Mouse (Mus musculus) heart, postnatal 0 days (tissue): ENCODE data around the gene Med19. TPM values are rescaled to one million over a fixed set of nuclear protein-coding genes. Genes with fewer than 3 reads are reported as not detected.

Experiments used
- ATAC-seq: fragments of 200-750 bp; cut with Nextera tagmentation; 2 replicates; pipeline ENCODE4 v1.8.0; 2017; ENCODE audit warnings: low read depth, moderate number of reproducible peaks, moderate library complexity; ENCODE audit not compliant: insufficient read depth
- DNase-seq: peaks from one replicate; pipeline ENCODE4 v3.0.0-alpha.2; 2016; ENCODE audit warnings: low spot score
- H3K27ac ChIP-seq: fragments of 300-500 bp; sonication (generic); 2 replicates; pipeline ENCODE4 v1.5.1; 2014; ENCODE audit warnings: low read depth, mild to moderate bottlenecking
- H3K27me3 ChIP-seq: fragments of 300-500 bp; sonication (generic); 2 replicates; pipeline ENCODE4 v1.6.1; 2014; ENCODE audit warnings: low read length, mixed read lengths; ENCODE audit not compliant: control insufficient read depth, insufficient read depth
- H3K36me3 ChIP-seq: fragments of 300-500 bp; sonication (generic); replicated peaks from 2 replicates; pipeline ENCODE4 v1.6.1; 2014; ENCODE audit warnings: low read length, mixed read lengths; ENCODE audit not compliant: control insufficient read depth, insufficient read depth
- H3K4me1 ChIP-seq: fragments of 300-500 bp; sonication (generic); 2 replicates; pipeline ENCODE4 v1.6.1; 2014; ENCODE audit warnings: antibody characterized with exemption; ENCODE audit not compliant: control insufficient read depth, insufficient read depth
- H3K4me2 ChIP-seq: fragments of 300-500 bp; sonication (generic); 2 replicates; pipeline ENCODE4 v1.6.1; 2014; ENCODE audit warnings: low read depth, mild to moderate bottlenecking, low read length, moderate library complexity
- H3K4me3 ChIP-seq: fragments of 300-500 bp; sonication (generic); 2 replicates; pipeline ENCODE4 v1.5.1; 2014; ENCODE audit warnings: low read depth, low read length
- H3K9ac ChIP-seq: fragments of 300-500 bp; sonication (generic); replicated peaks from 2 replicates; pipeline ENCODE4 v1.6.1; 2014; ENCODE audit warnings: low read depth, low read length, mixed read lengths
- H3K9me3 ChIP-seq: fragments of 300-500 bp; sonication (generic); replicated peaks from 2 replicates; pipeline ENCODE4 v1.6.1; 2016; ENCODE audit warnings: low read length; ENCODE audit not compliant: control insufficient read depth
- CTCF ChIP-seq: IDR thresholded peaks from 2 replicates; pipeline ENCODE4 v1.5.1; 2016; ENCODE audit warnings: antibody characterized with exemption, control low read depth, low read depth
- EP300 ChIP-seq: IDR thresholded peaks from 2 replicates; pipeline ENCODE4 v1.6.1; 2016; ENCODE audit warnings: antibody characterized with exemption, low read depth
- WGBS: fragments of 180-500 bp; shearing (Covaris S2); extraction: QIAGEN DNeasy Blood & Tissue Kit; methylation state at CpG from one replicate; pipeline ENCODE4 v1.1.7; 2014; 5-methylcytosine and 5-hydroxymethylcytosine counted together
- polyA plus RNA-seq: library from polyadenylated mRNA; unstranded; fragments of >200 nt; fragmentation: Nextera tagmentation; extraction: Ambion mirVana; gene quantifications from 2 replicates; pipeline ENCODE4 v1.2.1, GENCODE M21; 2015
- total RNA-seq: library from RNA; depleted of rRNA; stranded (reverse); fragments of >200 nt; gene quantifications from 2 replicates; pipeline ENCODE4 v1.2.3, GENCODE M21; 2014; ENCODE audit warnings: low replicate concordance; rRNA removed

Gene Med19
- total and polyA plus RNA-seq, 2 experiments from 2014 or later, result 15.9 to 41.5 TPM

- Histone ChIP-seq H3K9me3 (no peaks in the 10 kb centered on the region), H3K4me2 (no peak overlapping the region), H3K4me3 (no peak overlapping the region), H3K36me3 (no peaks in the 10 kb centered on the region), H3K27ac (no peak overlapping the region), H3K27me3 (peaks cover 23% of the 10 kb centered on the region), H3K4me1 (peaks cover 28% of the 10 kb centered on the region), H3K9ac (no peak overlapping the region)
- 6% methylated on average over 7 of the region's 7 CpGs for WGBS
- DNase-seq, result no peak
- no peak for ATAC-seq
- TF ChIP-seq CTCF, result no peak
- TF ChIP-seq EP300, result no peak
Measured at GRCm38 (mm10) chr2:84735346-84735920, 57.2 kb downstream of the Med19 start.

- H3K4me2 ChIP-seq, result no peak overlapping the region
- H3K9ac ChIP-seq, result no peak overlapping the region
- no peaks in the 10 kb centered on the region for H3K36me3 ChIP-seq
- DNase-seq (no peak), ATAC-seq (no peak)
- H3K4me3 ChIP-seq, result no peak overlapping the region
- H3K27ac ChIP-seq, result no peak overlapping the region
- TF ChIP-seq CTCF, result no peak
- TF ChIP-seq EP300, result no peak
- H3K4me1 ChIP-seq, result peaks cover 32% of the 10 kb centered on the region
- 8% methylated on average over 27 of the region's 27 CpGs for WGBS
- H3K9me3 ChIP-seq, result no peaks in the 10 kb centered on the region
- H3K27me3 ChIP-seq, result peaks cover 23% of the 10 kb centered on the region
Measured at GRCm38 (mm10) chr2:84736312-84737161, 58.3 kb downstream of the Med19 start.

DNA sequence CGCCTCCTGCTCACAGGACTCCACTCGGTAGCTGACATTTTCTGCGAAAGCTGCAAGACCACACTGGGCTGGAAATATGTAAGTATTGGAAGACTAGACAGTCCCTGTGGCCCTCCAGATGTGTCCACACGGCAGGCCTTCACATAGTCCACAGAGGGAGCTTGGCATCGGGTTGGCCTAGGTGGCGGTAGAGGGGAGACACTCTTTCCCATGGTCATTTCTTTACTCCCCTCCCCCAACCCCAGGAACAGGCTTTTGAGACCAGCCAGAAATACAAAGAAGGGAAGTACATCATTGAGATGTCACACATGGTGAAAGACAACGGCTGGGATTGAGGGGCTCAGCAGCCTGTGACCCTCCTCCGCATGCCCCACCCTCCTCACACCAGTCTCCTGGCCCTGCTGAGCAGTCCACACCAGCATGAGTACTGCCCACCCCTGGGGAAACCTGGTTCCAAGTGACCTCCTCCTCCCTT lies 59.3 kb downstream of the Med19 start:
- Histone ChIP-seq H3K27me3 (peaks cover 23% of the 10 kb centered on the region), H3K4me3 (no peak overlapping the region), H3K27ac (0 out of 2 replicates have a peak overlapping the region, but pooled peaks have one; percentile 11), H3K9ac (no peak overlapping the region), H3K4me2 (peak overlapping the region; percentile 60), H3K36me3 (no peaks in the 10 kb centered on the region), H3K4me1 (peaks cover 41% of the 10 kb centered on the region), H3K9me3 (no peaks in the 10 kb centered on the region)
- no peak for TF ChIP-seq EP300
- peak; percentile 24 for TF ChIP-seq CTCF
- WGBS, result 9% methylated on average over 8 of the region's 8 CpGs
- DNase-seq, result peak; percentile 49
- ATAC-seq, result peak; percentile 24; the same call in 1 of the 2 replicates

Other genes with a start within 250 kb of the Med19 start
- gene Tfpi, start 201.6 kb upstream of the Med19 start, total RNA-seq, result 55.2 and 58.1 TPM in 2 replicates
- 58.4 and 59.5 TPM in 2 replicates for gene Tfpi, start 201.6 kb upstream of the Med19 start, polyA plus RNA-seq
- gene Ctnnd1, start 27.6 kb upstream of the Med19 start, total RNA-seq, result 121 and 156 TPM in 2 replicates
- 26.5 and 29.8 TPM in 2 replicates for gene Ctnnd1, start 27.6 kb upstream of the Med19 start, polyA plus RNA-seq
- not detected in 2 replicates for gene Btbd18, start 19.3 kb upstream of the Med19 start, total RNA-seq
- 0.05 and 0.08 TPM in 2 replicates for gene Btbd18, start 19.3 kb upstream of the Med19 start, polyA plus RNA-seq
- gene Selenoh, start 7.6 kb upstream of the Med19 start, total RNA-seq, result 240 and 350 TPM in 2 replicates
- 137 and 149 TPM in 2 replicates for gene Selenoh, start 7.6 kb upstream of the Med19 start, polyA plus RNA-seq
- gene Gm28635, start 361 bp upstream of the Med19 start, total RNA-seq, result not detected in 2 replicates
- not detected in 2 replicates for gene Gm28635, start 361 bp upstream of the Med19 start, polyA plus RNA-seq
- gene Tmx2, start 738 bp downstream of the Med19 start, total RNA-seq, result 82.7 and 85.6 TPM in 2 replicates
- 151 and 159 TPM in 2 replicates for gene Tmx2, start 738 bp downstream of the Med19 start, polyA plus RNA-seq
- 46.5 and 46.8 TPM in 2 replicates for gene Zdhhc5, start 36.8 kb downstream of the Med19 start, total RNA-seq
- gene Zdhhc5, start 36.8 kb downstream of the Med19 start, polyA plus RNA-seq, result 20.5 TPM in 2 replicates
- gene Clp1, start 48.9 kb downstream of the Med19 start, total RNA-seq, result 5.2 and 5.8 TPM in 2 replicates
- 10.1 and 10.5 TPM in 2 replicates for gene Clp1, start 48.9 kb downstream of the Med19 start, polyA plus RNA-seq
- not detected in 2 replicates for gene Ypel4, start 55.7 kb downstream of the Med19 start, total RNA-seq
- gene Ypel4, start 55.7 kb downstream of the Med19 start, polyA plus RNA-seq, result 1.1 and 1.2 TPM in 2 replicates
- 4.3 TPM in 1 of 2 replicates, not detected in the other for gene Gm19426, start 65.3 kb downstream of the Med19 start, total RNA-seq
- gene Gm19426, start 65.3 kb downstream of the Med19 start, polyA plus RNA-seq, result 3.0 and 3.1 TPM in 2 replicates
- 26.3 and 31.2 TPM in 2 replicates for gene Serping1, start 97.0 kb downstream of the Med19 start, total RNA-seq
- gene Serping1, start 97.0 kb downstream of the Med19 start, polyA plus RNA-seq, result 37.1 and 38.8 TPM in 2 replicates
- gene Ube2l6, start 120.4 kb downstream of the Med19 start, total RNA-seq, result 40.0 and 47.0 TPM in 2 replicates
- 29.8 and 36.9 TPM in 2 replicates for gene Ube2l6, start 120.4 kb downstream of the Med19 start, polyA plus RNA-seq
- not detected in 2 replicates for gene Smtnl1, start 144.2 kb downstream of the Med19 start, total RNA-seq
- gene Smtnl1, start 144.2 kb downstream of the Med19 start, polyA plus RNA-seq, result 0.07 and 0.12 TPM in 2 replicates
- 117 and 140 TPM in 2 replicates for gene Timm10, start 148.6 kb downstream of the Med19 start, total RNA-seq
- 129 and 133 TPM in 2 replicates for gene Timm10, start 148.6 kb downstream of the Med19 start, polyA plus RNA-seq
- gene Slc43a1, start 160.4 kb downstream of the Med19 start, total RNA-seq, result 3.9 and 14.1 TPM in 2 replicates
- 2.8 and 2.9 TPM in 2 replicates for gene Slc43a1, start 160.4 kb downstream of the Med19 start, polyA plus RNA-seq
- 1.6 and 9.2 TPM in 2 replicates for gene Rtn4rl2, start 208.3 kb downstream of the Med19 start, total RNA-seq
- 0.91 and 1.1 TPM in 2 replicates for gene Rtn4rl2, start 208.3 kb downstream of the Med19 start, polyA plus RNA-seq